Mouse (Mus musculus) yolk sac, embryonic 10.5 days (tissue): ENCODE results near the gene Mpv17l2.

Experiments
- DNase-seq: peaks from one replicate; pipeline ENCODE4 v3.0.0-alpha.2; 2017; ENCODE audit warnings: low spot score

Mpv17l2 gene

DNA sequence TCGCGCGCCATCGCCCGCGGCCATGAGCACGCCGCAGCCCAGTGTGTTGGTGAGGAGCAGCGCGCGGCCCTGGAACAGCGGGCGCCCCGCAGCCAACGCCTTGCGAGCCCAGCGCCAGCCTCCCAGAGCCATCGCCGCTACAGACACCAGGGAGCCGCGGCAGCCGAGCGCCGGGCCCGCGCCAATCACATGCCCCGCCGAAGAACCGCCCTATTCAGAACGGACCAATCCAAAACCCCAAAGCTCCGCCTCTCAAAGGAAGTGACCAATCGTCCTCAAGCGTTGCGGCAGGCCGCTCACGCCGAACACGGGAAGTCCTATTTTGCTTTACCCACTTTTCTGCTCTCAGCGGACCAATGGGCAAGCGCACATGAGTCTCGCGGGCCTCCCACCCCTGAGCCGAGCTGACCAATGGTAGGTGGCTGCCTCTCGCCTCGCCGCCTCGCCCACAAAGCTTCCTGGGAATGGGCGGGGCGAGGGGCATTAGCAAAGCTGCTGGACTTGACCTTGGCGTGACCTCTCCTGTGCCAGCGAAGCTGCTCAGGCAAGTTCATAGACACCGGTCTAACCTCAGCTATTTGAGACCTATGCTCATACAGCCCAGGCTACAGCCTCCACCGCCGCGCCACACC is at the start of gene Mpv17l2:
Mpv17l2 (minus strand) TSS at position 172 of the 632 bp plus-strand sequence.
- DNase-seq = peak; percentile 99

- DNase-seq = no peak
Measured at GRCm38 (mm10) chr8:70808955-70809701, 48.4 kb upstream of the Mpv17l2 start.

DNA sequence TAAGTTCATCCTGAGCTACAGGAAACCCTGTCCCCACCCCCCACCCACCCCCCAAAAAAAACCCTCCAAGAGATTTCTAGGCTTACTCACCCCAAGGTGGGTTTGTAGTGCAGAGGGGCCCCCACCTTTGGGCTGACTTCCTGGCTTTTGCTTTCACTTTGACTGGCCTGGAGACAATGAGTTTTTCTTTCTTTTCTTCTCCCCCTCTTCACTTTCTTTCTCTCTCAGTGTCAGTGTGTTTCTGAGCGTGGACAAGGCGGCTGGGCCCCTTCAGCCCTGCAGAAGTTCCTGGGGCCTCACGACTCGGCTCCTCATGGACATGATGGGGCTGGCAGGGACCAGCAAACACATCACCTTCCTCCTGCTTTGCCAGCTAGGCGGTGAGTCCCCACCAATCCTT is 47.5 kb upstream of the Mpv17l2 start, which contains the start of gene Il12rb1:
Il12rb1 (plus strand) TSS at position 211 of the 400 bp plus-strand sequence.
- no peak for DNase-seq

DNA sequence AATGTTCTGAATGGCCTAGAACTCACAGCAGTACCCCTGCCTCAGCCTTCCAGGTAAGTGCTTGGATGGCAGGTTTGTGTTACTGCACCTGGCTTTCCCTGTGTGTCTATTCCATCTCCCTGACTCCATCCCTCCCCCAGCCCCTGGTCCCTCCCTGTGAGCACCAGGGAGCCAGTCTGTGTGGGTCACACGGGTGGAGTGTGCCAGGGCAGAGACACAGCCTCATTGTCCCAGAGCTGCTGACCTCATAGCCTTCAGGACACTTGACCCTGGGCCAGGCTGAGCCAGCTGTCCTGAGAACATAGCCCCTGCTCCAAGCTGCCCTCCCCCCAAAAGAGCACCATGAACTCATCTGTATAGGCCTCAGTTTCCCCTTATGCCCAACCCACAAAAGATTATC is 46.6 kb upstream of the Mpv17l2 start:
- no peak for DNase-seq

DNA sequence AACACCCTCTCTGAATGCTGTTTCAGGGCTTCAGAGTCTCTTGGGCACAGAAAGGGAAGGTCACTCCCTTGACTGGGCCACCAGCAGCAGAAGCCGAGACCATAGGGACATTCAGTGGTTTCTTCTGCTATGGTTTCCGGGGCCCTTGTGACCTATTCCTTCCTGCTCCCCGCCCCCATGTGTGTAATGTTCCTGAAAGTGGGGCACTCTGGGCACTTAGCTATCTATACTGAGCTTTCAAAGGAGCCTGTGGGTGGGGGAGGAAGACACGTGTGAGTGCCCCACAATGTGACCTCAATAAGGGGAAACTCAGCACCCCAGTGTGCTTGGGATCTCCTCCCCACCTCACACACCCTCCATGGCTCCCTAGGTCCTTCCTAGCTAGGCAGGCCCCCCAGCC is 45.8 kb upstream of the Mpv17l2 start:
- no peak for DNase-seq

- peak; percentile 85 for DNase-seq
Measured at GRCm38 (mm10) chr8:70804481-70805206, 43.9 kb upstream of the Mpv17l2 start, which contains the start of gene Mast3. Mast3 (minus strand) TSS chr8:70805054.

DNA sequence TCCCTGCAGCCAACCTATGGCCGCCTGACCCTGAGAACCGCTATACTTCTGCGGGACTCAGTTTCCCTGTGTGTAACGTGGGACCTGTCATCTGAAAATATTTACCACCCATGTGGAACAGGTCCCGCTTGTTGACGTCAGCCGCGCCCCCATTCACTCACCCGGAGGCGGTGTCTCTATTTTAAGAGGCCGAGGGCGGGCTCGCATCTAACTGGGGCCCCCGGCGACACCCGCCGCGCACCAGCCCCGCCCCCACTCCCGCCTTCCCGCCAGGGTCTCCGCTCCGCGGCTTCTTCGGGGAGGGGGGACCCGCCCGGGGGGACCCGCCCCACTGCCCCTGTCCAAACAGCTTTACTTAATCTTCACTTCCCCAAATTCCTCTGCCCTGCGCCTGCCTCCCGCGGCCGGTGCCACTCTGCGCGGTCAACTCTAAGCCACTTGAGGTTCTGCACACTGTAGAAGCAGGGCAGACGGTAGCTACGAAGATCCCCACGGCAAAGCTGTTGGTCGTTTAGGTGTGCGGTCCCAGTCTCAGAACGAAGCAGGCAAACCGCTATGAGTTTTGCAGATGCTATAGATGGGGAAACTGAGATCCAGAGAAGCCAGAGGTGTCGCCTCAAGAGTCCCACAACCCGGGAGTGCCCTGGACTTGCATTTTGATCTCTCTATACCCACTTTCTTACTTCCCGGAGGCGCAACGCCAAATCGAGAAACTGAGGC is 43.2 kb upstream of the Mpv17l2 start:
- DNase-seq = no peak

DNA sequence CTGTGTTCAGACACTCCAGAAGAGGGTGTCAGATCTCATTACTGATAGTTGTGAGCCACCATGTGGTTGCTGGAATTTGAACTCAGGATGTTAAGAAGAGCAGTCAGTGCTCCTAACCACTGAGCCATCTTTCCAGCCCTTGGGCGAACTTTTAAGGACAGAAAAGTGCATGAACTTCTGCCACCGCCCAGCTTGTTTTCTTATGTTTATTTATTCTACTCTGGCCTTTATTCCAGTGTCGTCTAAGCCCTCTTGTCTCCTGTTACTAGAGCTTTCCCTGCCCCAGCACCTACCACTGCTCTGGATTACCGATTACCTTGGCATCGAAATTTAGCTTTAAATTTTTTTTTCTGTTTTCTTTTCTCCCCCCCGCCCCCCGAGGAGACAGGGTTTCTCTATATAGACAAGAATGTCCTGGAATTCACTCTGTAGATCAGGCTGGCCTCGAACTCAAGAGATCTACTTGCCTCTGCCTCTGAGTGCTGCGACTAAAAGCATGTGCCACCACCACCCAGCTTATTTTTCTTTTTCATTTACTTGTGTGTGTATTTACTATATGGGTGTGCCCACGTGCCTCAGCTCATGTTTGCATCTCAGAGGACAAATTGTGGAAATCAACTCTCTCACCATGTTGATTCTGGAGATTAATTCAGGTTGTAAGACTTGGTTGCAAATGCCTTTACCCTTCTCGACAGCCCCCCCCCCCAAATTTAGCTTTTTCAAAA is 42.2 kb upstream of the Mpv17l2 start:
- no peak for DNase-seq

DNA sequence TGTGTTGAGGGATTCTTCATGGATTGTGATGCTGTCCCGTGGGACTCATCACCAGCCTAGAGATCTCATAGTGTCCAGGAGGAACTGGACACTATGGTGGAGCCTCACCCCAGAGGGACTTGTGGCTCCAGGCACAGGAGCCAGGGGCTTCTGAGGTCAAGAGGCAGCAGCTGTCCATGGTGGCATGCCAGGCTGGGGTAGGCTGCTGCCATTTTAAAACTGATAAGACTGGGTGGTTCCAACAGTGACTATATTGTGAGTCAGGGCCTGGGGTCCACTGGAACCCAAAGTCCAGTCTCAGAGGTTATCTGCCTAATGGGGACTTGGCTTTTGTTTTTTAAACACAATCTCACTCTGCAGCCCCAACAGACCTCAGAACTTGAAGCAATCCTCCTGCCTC is 41.1 kb upstream of the Mpv17l2 start:
- DNase-seq = no peak

- DNase-seq = no peak
Measured at GRCm38 (mm10) chr8:70801156-70801555, 40.4 kb upstream of the Mpv17l2 start.

DNA sequence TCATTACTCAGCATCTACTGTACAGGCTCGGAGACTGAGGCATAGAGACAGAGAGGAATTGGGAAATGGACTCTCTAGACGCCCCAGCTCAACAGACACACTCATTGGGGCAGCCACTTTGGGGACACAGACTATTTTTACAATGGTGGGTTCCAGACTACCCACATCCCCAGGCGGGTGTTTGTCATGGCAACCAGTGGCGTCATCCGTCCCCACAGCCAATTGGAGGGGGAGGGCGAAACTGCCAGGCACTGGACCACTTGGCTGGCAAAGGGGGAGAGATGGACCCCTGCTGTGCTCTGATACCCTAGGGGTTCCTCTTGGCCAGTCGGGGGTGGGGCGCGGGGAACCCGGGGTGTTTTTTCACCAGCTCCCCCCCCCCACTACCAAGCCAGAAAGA is 39.9 kb upstream of the Mpv17l2 start:
- DNase-seq = no peak

GRCm38 (mm10) chr8:70798281-70798680 is 37.5 kb upstream of the Mpv17l2 start:
- no peak for DNase-seq

DNA sequence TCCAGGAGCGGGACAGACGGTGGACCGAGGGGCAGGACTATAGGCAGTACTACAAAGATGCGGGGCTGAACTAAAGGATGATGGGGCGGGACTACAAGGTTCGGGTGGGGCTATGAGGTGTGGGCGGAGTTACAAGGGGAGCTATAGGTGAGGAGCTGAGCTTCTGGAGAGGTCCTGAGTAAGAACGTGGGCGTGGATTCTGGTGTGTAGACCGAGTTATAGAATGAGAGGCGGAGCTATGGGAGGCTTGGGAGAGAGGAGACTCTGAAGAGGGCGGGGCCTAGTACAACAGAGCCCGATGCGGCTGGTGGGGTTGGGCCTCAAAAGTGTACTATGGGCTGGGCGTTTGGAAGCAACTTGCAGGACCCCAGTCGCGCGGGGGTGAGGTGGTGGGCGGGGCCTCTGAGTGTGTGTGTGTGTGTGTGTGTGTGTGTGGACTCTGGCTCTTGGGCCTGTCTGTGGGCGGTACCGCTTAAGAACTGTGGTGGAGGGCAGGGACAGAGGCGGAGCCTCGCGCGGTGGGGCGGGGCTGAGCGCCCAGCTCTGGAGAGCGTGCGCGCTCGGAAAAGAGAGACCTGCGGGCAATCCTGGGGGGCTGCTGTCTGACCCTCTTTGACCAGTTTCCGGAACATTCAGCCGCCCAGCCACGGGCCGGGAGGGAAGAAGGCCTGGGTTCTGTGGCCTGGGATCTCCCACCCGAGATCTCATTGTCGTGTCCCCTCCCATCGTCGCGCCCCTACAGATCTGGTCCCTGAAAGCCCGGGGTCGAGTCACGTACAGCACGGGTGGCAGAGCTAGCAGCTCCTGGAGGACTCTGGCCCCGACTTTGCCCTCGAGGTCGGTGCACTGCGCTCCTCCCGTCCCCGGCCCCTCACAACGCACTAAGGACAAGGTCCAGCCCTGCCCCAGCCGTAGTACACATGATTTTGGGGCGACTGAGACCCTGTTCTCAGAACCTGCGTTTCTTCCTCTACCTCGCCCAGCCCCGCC is 36.6 kb upstream of the Mpv17l2 start:
- peak; percentile 97 for DNase-seq

DNA sequence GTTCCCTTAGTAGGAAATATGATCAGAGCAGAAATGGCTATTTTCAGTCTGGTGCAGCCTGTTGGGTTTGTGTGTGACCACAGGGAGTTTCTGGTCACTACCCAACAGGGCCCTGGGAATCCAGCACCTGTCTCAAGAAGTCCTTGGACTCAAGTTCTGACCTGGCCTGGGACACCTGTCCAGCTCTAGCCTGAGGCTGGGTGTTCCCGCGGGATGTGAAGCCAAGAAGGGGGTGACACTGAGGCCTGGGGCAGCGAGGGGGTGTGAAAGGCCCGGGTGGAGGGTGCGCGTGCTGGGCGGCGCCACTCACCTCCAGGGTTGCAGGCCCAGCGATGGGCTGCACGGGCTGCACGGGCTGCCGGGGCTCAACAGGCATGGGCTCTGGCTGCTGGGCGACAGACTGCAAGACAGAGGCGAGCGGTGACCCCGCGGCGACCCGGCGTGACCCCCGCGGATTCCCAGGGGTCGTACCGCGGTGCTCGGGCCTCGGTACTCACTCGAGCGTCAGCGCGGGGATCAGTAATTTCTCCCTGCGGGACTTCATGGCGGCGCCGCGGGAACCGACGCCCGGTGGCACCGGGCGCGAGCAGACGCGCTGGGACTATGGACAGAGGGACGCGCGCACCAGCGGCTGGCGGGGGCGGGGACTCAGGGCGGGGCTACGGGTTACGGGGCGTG is 35.8 kb upstream of the Mpv17l2 start:
- no peak for DNase-seq

DNA sequence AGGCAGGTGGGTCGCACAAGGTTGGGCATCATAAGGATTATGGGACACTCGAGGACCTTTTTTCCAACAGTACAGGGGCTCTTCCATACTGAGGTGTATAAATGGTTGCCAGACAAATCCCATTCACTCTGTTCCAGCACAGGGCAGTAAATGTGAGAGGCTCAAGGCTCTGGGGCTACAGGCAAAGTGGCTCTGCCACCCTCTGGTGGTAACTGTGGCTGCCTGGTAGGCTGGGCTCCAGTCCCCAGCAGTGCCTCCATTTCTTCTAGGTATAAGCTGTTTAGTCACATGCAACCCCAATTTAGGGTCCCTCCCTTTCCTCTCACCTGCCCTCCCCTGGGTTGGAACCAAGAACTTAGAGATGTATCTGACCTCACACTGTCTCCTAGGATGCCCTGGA is 34.6 kb upstream of the Mpv17l2 start:
- DNase-seq = no peak

GRCm38 (mm10) chr8:70794215-70794614 is 33.5 kb upstream of the Mpv17l2 start:
- no peak for DNase-seq

DNA sequence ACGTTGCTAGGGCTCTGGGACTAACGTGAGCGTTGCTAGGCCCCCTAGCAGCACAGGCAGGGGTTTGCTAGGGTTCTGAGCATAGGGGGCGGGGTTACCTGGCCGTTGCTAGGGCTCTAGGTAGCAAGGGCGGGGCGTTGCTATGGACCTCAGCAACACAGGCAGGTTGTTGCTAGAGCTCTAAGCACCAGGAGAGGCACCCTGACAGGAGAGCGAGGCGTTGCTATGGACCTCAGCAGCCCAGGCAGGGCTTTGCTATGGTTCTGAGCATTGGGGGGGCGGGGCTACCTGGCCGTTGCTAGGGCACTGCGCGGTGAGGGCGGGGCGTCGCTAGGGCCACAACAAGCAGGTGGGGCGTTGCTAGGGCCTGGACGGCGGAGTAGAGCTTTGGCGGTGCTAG is 32.0 kb upstream of the Mpv17l2 start:
- DNase-seq = peak; percentile 88

DNA sequence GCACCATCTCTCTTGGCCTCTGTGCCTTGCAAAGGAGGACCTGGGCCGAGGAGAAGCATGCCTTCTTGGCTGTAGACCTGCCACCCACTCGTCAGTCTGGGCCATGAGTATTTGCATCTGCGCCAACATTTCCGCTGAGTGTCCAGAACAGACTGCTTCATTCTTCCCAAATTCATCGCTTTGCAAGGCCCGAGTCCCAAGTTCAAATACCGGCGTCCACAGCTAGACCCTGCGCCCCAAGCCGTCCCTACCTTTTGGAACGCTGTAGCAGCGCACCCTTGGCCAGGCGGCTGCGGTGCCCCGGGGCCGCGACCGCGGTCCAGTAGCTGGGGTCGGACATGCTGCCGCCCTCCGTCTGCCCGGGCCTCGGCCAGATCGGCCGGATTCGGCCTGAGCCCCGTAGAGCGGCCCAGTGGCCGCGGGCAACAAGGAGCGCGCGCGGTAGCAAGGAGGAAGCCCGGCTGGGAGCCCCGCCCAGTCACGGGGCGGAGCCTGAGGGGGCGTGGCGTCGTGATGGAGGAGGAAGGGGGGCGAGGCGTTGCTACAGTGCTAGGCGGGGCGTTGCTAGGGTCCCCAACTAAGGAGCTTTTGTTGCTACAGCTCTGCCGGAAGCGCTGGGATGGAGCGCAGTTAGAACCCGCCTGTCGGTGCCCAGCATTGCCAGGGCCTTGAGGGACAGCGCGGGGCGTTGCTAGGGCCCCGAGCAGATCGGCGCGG is 31.4 kb upstream of the Mpv17l2 start:
- DNase-seq = peak; percentile 97

- no peak for DNase-seq
Measured at GRCm38 (mm10) chr8:70791294-70791701, 30.6 kb upstream of the Mpv17l2 start.
